16 mouse cellular contexts compared by ENCODE assay signal in genomic region chr10:23211381-23211780, GRCm38 (mm10).
"Had no signal": no experiment of that assay in that cellular context is flagged by ENCODE, and none has a peak within 500 bp of the region (broad histone marks: within the 10 kb centered on the region; RNA-seq: fewer than 3 reads in every experiment).

No protein-coding gene starts in this region.

- H3K27me3 ChIP-seq: kidney, embryonic 15.5 days; limb, embryonic 13.5 days; neural tube, embryonic 12.5 days; stomach, embryonic 15.5 days had no signal

- ATAC-seq: lung, postnatal 0 days had no signal

- H3K9me3 ChIP-seq: kidney, embryonic 15.5 days; limb, embryonic 13.5 days; midbrain, embryonic 10.5 days; neural tube, embryonic 12.5 days; stomach, embryonic 15.5 days had no signal

- H3K4me3 ChIP-seq: kidney, embryonic 15.5 days; limb, embryonic 13.5 days; midbrain, embryonic 10.5 days; neural tube, embryonic 12.5 days; stomach, embryonic 15.5 days had no signal

- DNase-seq: kidney, postnatal 14 days; left cerebral cortex, postnatal 4 days; lung, adult 2 months; lung, postnatal 4 days; midbrain, embryonic 14.5 days; retina, postnatal 1 day; right cerebral cortex, postnatal 4 days; thymus, adult 2 months; thymus, postnatal 36 days had no signal

- H3K36me3 ChIP-seq: kidney, embryonic 15.5 days; limb, embryonic 13.5 days; midbrain, embryonic 10.5 days; neural tube, embryonic 12.5 days; stomach, embryonic 15.5 days had no signal

- H3K4me2 ChIP-seq: kidney, embryonic 15.5 days; limb, embryonic 13.5 days; neural tube, embryonic 12.5 days; stomach, embryonic 15.5 days had no signal

- H3K27ac ChIP-seq: kidney, embryonic 15.5 days; limb, embryonic 13.5 days; liver, embryonic 14.5 days; midbrain, embryonic 10.5 days; neural tube, embryonic 12.5 days; stomach, embryonic 15.5 days had no signal

- H3K9ac ChIP-seq: kidney, embryonic 15.5 days; limb, embryonic 13.5 days; liver, embryonic 14.5 days; neural tube, embryonic 12.5 days; stomach, embryonic 15.5 days had no signal

- H3K4me1 ChIP-seq: kidney, embryonic 15.5 days; midbrain, embryonic 10.5 days; neural tube, embryonic 12.5 days; stomach, embryonic 15.5 days had no signal
